Mouse (Mus musculus) thymus, adult 2 months (tissue): ENCODE results near the gene Cd99l2.

ENCODE experiments used
- CTCF ChIP-seq: fragments of 200-500 bp; IDR thresholded peaks from 2 replicates; pipeline ENCODE4 v1.5.1; 2012; ENCODE audit warnings: mild to moderate bottlenecking, control low read depth, low read length, moderate library complexity, borderline replicate concordance; ENCODE audit not compliant: control insufficient read depth, poor library complexity, insufficient read depth; ENCODE audit errors: extremely low read depth
- POLR2A ChIP-seq: fragments of 200-500 bp; IDR thresholded peaks from 2 replicates; pipeline ENCODE4 v1.6.1; 2012; ENCODE audit warnings: mild to moderate bottlenecking, low read length, control low read depth, moderate library complexity; ENCODE audit not compliant: control insufficient read depth, poor library complexity, insufficient read depth; ENCODE audit errors: extremely low read depth

DNA sequence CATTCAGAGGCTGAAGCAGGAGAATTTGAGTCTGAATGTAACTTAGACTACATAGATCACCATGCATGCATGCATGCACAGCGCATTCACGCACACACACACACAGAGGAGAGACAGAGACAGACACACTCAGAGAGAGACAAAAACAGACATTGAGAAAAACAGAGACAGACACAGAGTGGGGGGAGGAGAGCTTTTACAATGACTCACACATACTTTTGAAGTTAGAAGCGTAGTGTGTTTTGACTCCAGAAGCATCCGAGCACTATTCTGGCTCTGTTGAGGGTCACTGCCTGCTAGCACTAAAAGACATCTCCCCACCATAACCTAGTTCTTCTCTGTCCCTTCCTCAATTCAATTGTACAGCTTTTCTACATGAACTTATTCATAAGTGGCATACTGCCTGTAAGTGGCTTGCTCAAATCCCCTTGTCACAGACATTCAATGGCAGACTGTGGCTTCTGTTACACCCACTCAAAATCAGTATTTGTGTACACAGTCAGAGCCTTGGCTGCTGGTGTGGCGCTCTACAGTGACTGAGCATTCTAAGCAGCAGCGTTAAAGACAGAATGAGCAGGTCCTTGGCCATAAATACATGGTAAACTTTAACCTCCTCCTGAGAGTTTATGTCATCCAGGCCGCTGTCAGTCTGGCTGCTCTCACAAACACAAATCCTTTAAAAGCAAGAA lies 28.4 kb downstream of the Cd99l2 start:
- TF ChIP-seq CTCF (no peak), POLR2A (no peak)
